In genomic region chr19:16868534-16868933, GRCm38 (mm10) we compare ENCODE assay signal across 10 mouse cellular contexts. TPM values are rescaled to one million over a fixed set of nuclear protein-coding genes. Genes with fewer than 3 reads are reported as not detected.
A peak's percentile ranks its signal among the peaks of the same experiment; 100 is the strongest.
DNase-seq lines count a peak whose midpoint lies in the region; ATAC-seq lines count a peak whose summit lies in the region.
"Had no signal": no experiment of that assay in that cellular context is flagged by ENCODE, and none has a peak within 500 bp of the region (broad histone marks: within the 10 kb centered on the region; RNA-seq: fewer than 3 reads in every experiment).

No protein-coding gene starts in this region.

- H3K4me1 ChIP-seq in kidney, embryonic 16.5 days (ENCODE audit: insufficient read depth, low read length): peaks cover 14% of the 10 kb centered on the region
- peaks cover 15% of the 10 kb centered on the region for H3K4me1 ChIP-seq in hindbrain, embryonic 16.5 days (ENCODE audit: control insufficient read depth, insufficient read depth, low read depth, low read length)

- peaks cover 75% of the 10 kb centered on the region for H3K27me3 ChIP-seq in kidney, embryonic 16.5 days (ENCODE audit: insufficient read depth, low read length)
- peaks cover 51% of the 10 kb centered on the region for H3K27me3 ChIP-seq in hindbrain, embryonic 16.5 days (replicated peaks; ENCODE audit: control insufficient read depth, insufficient read depth, low read length)

- H3K27ac ChIP-seq in kidney, embryonic 16.5 days (ENCODE audit: low read length): no peak overlapping the region
- no peak overlapping the region for H3K27ac ChIP-seq in hindbrain, embryonic 16.5 days (ENCODE audit: low read depth, low read length)
- H3K27ac ChIP-seq: liver, embryonic 13.5 days had no signal

- H3K4me2 ChIP-seq in kidney, embryonic 16.5 days (replicated peaks; ENCODE audit: low read depth, low read length): no peak overlapping the region
- H3K4me2 ChIP-seq in hindbrain, embryonic 16.5 days (ENCODE audit: low read length): no peak overlapping the region
- H3K4me2 ChIP-seq: liver, embryonic 13.5 days had no signal

- no peaks in the 10 kb centered on the region for H3K36me3 ChIP-seq in kidney, embryonic 16.5 days (ENCODE audit: insufficient read depth, low read length)
- no peaks in the 10 kb centered on the region for H3K36me3 ChIP-seq in hindbrain, embryonic 16.5 days (ENCODE audit: control insufficient read depth, insufficient read depth, low read length)
- H3K36me3 ChIP-seq: liver, embryonic 13.5 days had no signal

- H3K9ac ChIP-seq in kidney, embryonic 16.5 days (replicated peaks; ENCODE audit: low read length): no peak overlapping the region
- no peak overlapping the region for H3K9ac ChIP-seq in hindbrain, embryonic 16.5 days (ENCODE audit: low read depth, low read length)
- H3K9ac ChIP-seq: liver, embryonic 13.5 days had no signal

- DNase-seq in kidney, adult 18-20 months: peak; percentile 36
- peak; percentile 85 for DNase-seq in 416B (ENCODE audit: low read depth)
- DNase-seq in Muller cell, postnatal 12 days (ENCODE audit: inconsistent ontology term): peak; percentile 94
- DNase-seq in embryo, embryonic 11 days: no peak
- DNase-seq: cerebellum, adult 11 months; liver, embryonic 13.5 days had no signal

- H3K9me3 ChIP-seq in kidney, embryonic 16.5 days (ENCODE audit: low read length): no peaks in the 10 kb centered on the region
- no peaks in the 10 kb centered on the region for H3K9me3 ChIP-seq in hindbrain, embryonic 16.5 days (ENCODE audit: control insufficient read depth, low read length)
- H3K9me3 ChIP-seq: liver, embryonic 13.5 days had no signal

- H3K4me3 ChIP-seq in kidney, embryonic 16.5 days (ENCODE audit: low read length): no peak overlapping the region
- H3K4me3 ChIP-seq in hindbrain, embryonic 16.5 days (ENCODE audit: low read length): no peak overlapping the region
- H3K4me3 ChIP-seq: liver, embryonic 13.5 days had no signal

- no peak for ATAC-seq in kidney, embryonic 16.5 days (ENCODE audit: low FRiP score, low TSS enrichment)
- peak; percentile 58 for ATAC-seq in hindbrain, embryonic 16.5 days
- ATAC-seq in megakaryocyte-erythroid progenitor cell, adult 5-6 weeks (replicated peaks; ENCODE audit: low FRiP score, low TSS enrichment, poor library complexity, severe bottlenecking): no peak

- WGBS in kidney, embryonic 16.5 days: 32% methylated on average over 5 of the region's 5 CpGs
- WGBS in hindbrain, embryonic 16.5 days: 24% methylated on average over 5 of the region's 5 CpGs

RNA-seq across cellular contexts. Expression of gene Foxb2, which starts 5.1 kb away (rescaled TPM):
- polyA plus RNA-seq in kidney, embryonic 16.5 days (2015; fragmentation: Nextera tagmentation; extraction: Ambion mirVana): not detected in 2 replicates
- 0.74 and 1.1 TPM in 2 replicates for polyA plus RNA-seq in hindbrain, embryonic 16.5 days (2015; fragmentation: Nextera tagmentation; extraction: Ambion mirVana)
- not detected in 2 replicates for total RNA-seq in megakaryocyte-erythroid progenitor cell, adult 5-6 weeks (2014; fragmentation: Nextera tagmentation)
- not detected in 2 replicates for total RNA-seq in megakaryocyte-erythroid progenitor cell, adult 5-6 weeks (2017)
- polyA plus RNA-seq: large intestine, adult 2 months; liver, embryonic 13.5 days had no signal
